In genomic region chr4:132359510-132359909, GRCm38 (mm10) we compare ENCODE assay signal across 20 mouse cellular contexts. TPM values are rescaled to one million over a fixed set of nuclear protein-coding genes. Genes with fewer than 3 reads are reported as not detected.
"Had no signal": no experiment of that assay in that cellular context is flagged by ENCODE, and none has a peak within 500 bp of the region (broad histone marks: within the 10 kb centered on the region; RNA-seq: fewer than 3 reads in every experiment).

No protein-coding gene starts in this region.

- ATAC-seq: midbrain, embryonic 13.5 days; midbrain, embryonic 15.5 days had no signal

- H3K9me3 ChIP-seq: midbrain, embryonic 10.5 days; midbrain, embryonic 13.5 days; midbrain, embryonic 15.5 days; neural tube, embryonic 13.5 days; neural tube, embryonic 15.5 days had no signal

- H3K9ac ChIP-seq: lung, embryonic 14.5 days; midbrain, embryonic 13.5 days; midbrain, embryonic 15.5 days; neural tube, embryonic 13.5 days; neural tube, embryonic 15.5 days had no signal

- H3K27me3 ChIP-seq: midbrain, embryonic 13.5 days; midbrain, embryonic 15.5 days; neural tube, embryonic 13.5 days; neural tube, embryonic 15.5 days had no signal

- H3K4me2 ChIP-seq: lung, embryonic 14.5 days; midbrain, embryonic 13.5 days; midbrain, embryonic 15.5 days; neural tube, embryonic 13.5 days; neural tube, embryonic 15.5 days had no signal

- H3K27ac ChIP-seq: midbrain, embryonic 10.5 days; midbrain, embryonic 13.5 days; midbrain, embryonic 15.5 days; neural tube, embryonic 13.5 days; neural tube, embryonic 15.5 days had no signal

- DNase-seq: lung, adult 18-20 months; lung, embryonic 14.5 days; lung, postnatal 10 days; lung, postnatal 4 days; retina, postnatal 1 day; right cerebral cortex, adult 18-20 months; right cerebral cortex, postnatal 25 days; right cerebral cortex, postnatal 4 days; spleen, adult 18-20 months; thymus, adult 18-20 months; thymus, postnatal 14 days; thymus, postnatal 36 days had no signal

- H3K4me3 ChIP-seq: midbrain, embryonic 10.5 days; midbrain, embryonic 13.5 days; midbrain, embryonic 15.5 days; myocyte; neural tube, embryonic 13.5 days; neural tube, embryonic 15.5 days had no signal

- H3K4me1 ChIP-seq: midbrain, embryonic 10.5 days; midbrain, embryonic 13.5 days; midbrain, embryonic 15.5 days; neural tube, embryonic 13.5 days; neural tube, embryonic 15.5 days had no signal

RNA-seq across cellular contexts. Expression of gene Rab42, which starts 56.3 kb away (rescaled TPM):
- total RNA-seq: megakaryocyte, adult 5-6 weeks; megakaryocyte-erythroid progenitor cell, adult 5-6 weeks had no signal
